Mouse (Mus musculus): ENCODE results near the gene Kif20b.

Gene Kif20b

GRCm38 (mm10) chr19:34920066-34920465 is 2.1 kb upstream of the Kif20b start:
- no peak for DNase-seq (ENCODE audit: low spot score in 2 of 2)

GRCm38 (mm10) chr19:34920531-34920930 is 1.6 kb upstream of the Kif20b start:
- DNase-seq (ENCODE audit: low spot score in 2 of 2), result no peak

GRCm38 (mm10) chr19:34921253-34921651 is 909 bp upstream of the Kif20b start:
- peak in 1 of 2 experiments; percentile 10 for DNase-seq (ENCODE audit: low spot score in 2 of 2)

- DNase-seq (ENCODE audit: low spot score in 2 of 2), result no peak
These were observed 422 bp downstream of the Kif20b start for GRCm38 (mm10) chr19:34922603-34922963.

DNA sequence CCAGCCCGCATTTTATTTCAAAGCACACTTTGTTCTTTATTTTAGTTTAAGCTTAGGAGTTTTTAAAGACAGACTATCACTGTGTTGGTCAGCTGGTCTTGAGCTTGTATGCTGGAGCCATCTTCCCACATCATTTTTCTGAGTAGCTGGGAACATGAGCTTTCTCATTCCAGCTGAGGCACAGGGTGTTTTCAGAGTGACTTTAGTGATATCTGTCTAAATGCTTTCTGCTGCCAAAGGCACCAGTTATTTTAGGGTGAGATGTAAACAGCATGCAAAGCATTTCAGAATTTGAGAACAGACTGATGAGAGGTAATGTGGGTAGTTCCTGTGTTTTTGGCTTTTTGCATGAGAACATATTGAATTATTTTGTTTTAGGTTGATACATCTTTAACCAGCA is 25.0 kb downstream of the Kif20b start:
- no peak for DNase-seq (ENCODE audit: low spot score in 2 of 2)

DNA sequence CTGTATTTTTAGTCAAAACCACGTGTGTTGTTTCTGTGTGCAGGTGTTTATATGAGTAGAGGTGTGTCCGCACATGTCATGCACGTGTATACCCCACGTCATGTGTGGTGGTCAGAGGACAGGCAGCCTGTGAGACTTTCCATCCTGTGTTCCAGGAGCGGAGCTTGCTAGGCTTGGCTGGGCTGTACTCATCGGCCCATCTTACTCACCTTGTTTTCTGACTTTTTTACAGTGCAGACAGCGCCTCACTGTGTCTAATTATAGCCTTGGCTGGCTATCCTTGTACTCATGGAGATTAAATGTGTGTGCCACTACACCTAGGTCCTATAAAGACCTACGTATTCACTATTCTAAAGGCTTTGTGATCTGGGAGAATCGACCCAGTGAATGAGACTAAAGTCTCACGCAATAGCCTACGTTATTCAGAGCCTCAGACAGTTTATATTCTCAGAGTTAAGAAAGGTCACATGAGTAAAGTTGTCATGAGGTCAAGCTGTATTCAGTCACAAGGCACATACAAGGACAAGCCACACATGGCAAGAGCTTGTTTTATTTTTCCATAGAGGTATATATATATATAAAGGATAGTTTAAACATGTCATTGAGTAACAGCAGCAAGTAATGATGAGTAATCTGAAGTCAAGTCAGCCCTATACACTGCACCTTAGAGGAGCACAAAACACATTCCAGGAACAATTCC is 31.8 kb downstream of the Kif20b start:
- DNase-seq (ENCODE audit: low spot score in 2 of 2), result no peak

GRCm38 (mm10) chr19:34959369-34959768 is 37.2 kb downstream of the Kif20b start:
- DNase-seq (ENCODE audit: low spot score in 2 of 2), result no peak

DNA sequence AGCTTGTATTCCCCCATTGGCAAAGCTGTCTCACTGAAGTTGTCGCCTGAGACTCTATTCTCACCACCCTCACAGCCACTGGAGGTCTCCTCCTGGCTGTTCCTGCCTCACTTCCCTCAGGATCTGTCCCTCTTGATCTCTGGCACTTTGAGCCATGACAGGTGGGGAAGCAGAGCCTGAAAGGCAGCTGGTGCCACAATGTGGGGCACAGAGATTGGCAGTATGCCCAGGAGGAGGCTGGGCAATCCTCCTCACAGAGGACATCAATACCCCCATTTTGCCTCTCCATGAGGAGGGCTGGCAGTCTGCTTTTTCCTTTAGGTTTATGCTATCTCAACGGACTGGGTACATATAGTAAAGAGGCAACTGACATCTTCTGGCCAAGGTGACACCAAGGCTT is 62.6 kb downstream of the Kif20b start:
- no peak for DNase-seq (ENCODE audit: low spot score in 2 of 2)

DNA sequence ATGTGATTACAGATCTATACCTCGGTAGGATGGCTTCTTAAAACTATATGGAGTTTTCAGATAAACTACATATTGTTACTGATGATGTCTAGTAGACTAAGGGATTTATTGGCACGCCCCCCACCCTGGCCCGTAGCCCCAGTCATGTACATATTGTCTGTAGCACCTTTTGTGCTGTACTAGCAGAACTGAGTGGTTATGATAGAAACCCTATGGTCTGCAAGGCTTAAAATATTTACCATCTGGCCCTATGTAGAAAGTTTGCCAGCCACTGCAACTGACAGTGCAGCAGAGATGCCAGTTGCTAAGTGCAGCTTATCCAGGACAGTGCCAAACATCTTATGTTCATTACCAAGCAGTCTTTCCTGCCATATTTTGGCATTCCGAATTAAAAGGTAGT is 68.3 kb downstream of the Kif20b start:
- no peak for DNase-seq (ENCODE audit: low spot score in 2 of 2)

DNA sequence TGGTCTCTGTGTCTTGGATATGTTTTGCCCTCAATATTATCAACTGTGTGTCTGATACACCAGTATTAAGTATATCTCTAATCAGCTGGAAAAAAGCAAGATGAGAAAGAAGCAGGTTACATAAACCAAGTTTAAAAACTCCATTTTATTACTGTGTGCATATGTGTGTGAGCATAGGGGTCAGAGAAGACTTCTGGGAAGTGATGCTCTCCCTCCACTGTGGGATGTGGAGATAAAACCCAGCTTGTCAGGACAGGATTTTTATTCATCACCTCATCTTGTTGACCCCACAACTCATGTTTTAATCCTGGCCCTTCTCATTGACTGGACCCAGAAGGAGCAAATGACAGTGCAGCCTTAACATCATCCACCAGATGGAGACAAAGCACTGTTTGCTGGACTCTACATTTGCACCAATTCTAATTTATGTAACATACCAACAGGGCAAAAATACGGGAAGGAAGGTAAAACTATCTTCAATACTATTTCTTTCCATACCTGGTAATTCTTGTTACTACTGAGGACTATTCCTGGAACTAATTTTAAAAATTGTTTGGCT is 70.9 kb downstream of the Kif20b start:
- DNase-seq (ENCODE audit: low spot score in 2 of 2), result no peak

DNA sequence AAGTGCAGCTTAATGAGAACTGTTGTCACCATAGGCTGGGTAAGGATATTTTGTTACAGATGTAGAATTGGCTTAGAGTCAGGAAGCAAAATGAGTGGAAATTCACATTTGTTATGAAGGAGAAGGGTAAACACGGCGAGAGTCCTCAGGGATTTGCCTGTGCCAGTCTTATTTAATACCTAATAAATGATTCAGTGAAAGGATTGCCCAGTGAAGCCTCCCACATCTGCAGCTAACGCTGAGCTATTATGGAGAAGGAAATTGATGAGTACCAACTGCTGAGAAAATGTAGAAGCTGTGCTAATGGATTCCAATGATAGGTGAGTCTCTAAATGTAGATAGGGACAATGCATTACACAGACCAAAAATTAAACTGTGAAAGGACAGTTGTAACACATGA is 92.9 kb downstream of the Kif20b start:
- DNase-seq (ENCODE audit: low spot score in 2 of 2), result no peak

- no peak for DNase-seq (ENCODE audit: low spot score in 2 of 2)
These were observed 95.5 kb downstream of the Kif20b start for GRCm38 (mm10) chr19:35017474-35018208.

DNA sequence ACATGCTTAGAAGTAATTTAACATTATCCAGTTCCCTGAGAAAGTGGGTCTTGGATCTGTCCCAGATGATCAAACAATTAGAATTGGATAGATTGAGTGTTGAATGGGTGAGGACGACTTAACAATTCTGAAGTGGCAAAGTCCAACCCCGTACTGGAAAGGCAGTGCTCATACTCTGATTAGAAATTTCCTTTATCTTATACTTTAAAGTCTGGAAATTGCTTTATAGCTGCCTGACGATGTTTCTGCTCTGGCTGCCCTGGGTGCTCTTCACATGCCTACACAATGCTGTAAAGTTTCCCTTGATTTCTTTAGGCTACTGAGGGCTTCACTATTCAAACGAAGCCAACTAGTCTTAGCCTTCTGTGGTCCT is 96.0 kb downstream of the Kif20b start:
- no peak for DNase-seq (ENCODE audit: low spot score in 2 of 2)
